Mouse (Mus musculus) heart, adult 2 months (tissue): ENCODE data around the gene Olfr520.

Experiments
- CTCF ChIP-seq: fragments of 200-600 bp; IDR thresholded peaks from 2 replicates; pipeline ENCODE4 v1.8.1; 2022; ENCODE audit warnings: antibody characterized with exemption, mild to moderate bottlenecking, moderate library complexity
- POLR2A ChIP-seq: fragments of 200-500 bp; IDR thresholded peaks from 2 replicates; pipeline ENCODE4 v1.6.1; 2011; ENCODE audit warnings: mild to moderate bottlenecking, low read depth, low read length, control low read depth; ENCODE audit not compliant: insufficient read depth

DNA sequence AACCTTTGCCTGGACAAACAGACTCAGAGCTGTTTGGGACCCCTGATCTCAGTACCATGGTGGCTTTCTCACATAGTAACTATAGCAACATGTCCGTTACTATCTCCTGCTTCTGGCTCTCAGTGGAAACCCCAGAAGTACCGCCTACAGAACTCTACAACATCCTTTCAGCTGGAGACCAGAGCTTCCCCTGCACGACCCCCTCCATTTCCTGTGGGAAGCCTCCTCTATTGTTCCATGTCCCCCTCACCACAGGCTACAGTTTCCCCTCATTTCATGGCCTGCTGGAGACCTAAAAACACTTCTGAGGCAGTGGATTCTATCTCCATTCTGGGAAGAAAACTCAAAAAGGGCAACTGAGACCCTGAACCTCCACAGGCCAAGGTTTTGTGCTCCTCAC is 37.7 kb upstream of the Olfr520 start:
- no peak for TF ChIP-seq CTCF
- peak; percentile 37; the same call in 1 of the 2 replicates for TF ChIP-seq POLR2A
